ENCODE assay signal across 10 mouse cellular contexts in genomic region chr10:59241141-59241541, GRCm38 (mm10). TPM values are rescaled to one million over a fixed set of nuclear protein-coding genes. Genes with fewer than 3 reads are reported as not detected.
DNase-seq lines count a peak whose midpoint lies in the region; ATAC-seq and TF ChIP-seq lines count a peak whose summit lies in the region.
"Had no signal": no experiment of that assay in that cellular context is flagged by ENCODE, and none has a peak within 500 bp of the region (broad histone marks: within the 10 kb centered on the region; RNA-seq: fewer than 3 reads in every experiment).

No protein-coding gene starts in this region.

- no peaks in the 10 kb centered on the region for H3K27me3 ChIP-seq in forebrain, embryonic 14.5 days (replicated peaks; ENCODE audit: control insufficient read depth, insufficient read depth, low read length)
- 0 out of 2 replicates have a peak, but pooled peaks cover 8% of the 10 kb centered on the region for H3K27me3 ChIP-seq in forebrain, embryonic 12.5 days
- H3K27me3 ChIP-seq in forebrain, embryonic 15.5 days, result no peaks in the 10 kb centered on the region

- DNase-seq in forebrain, embryonic 14.5 days (ENCODE audit: low spot score), result peak; percentile 45
- DNase-seq in urinary bladder, postnatal 14 days (ENCODE audit: low spot score), result peak; percentile 90
- DNase-seq in urinary bladder, postnatal 10 days (ENCODE audit: low spot score), result no peak
- peak; percentile 58 for DNase-seq in lung, adult 2 months
- DNase-seq in thymus, postnatal 4 days, result no peak
- DNase-seq: right cerebral cortex, postnatal 14 days had no signal

- no peaks in the 10 kb centered on the region for H3K36me3 ChIP-seq in forebrain, embryonic 14.5 days (ENCODE audit: control insufficient read depth, insufficient read depth, low read length)
- no peaks in the 10 kb centered on the region for H3K36me3 ChIP-seq in forebrain, embryonic 12.5 days (replicated peaks)
- no peaks in the 10 kb centered on the region for H3K36me3 ChIP-seq in forebrain, embryonic 15.5 days

- H3K4me2 ChIP-seq in forebrain, embryonic 14.5 days (ENCODE audit: low read length), result no peak overlapping the region
- H3K4me2 ChIP-seq in forebrain, embryonic 12.5 days, result no peak overlapping the region
- H3K4me2 ChIP-seq in forebrain, embryonic 15.5 days (replicated peaks), result no peak overlapping the region

- no peak overlapping the region for H3K4me3 ChIP-seq in forebrain, embryonic 14.5 days (ENCODE audit: low read depth, low read length)
- H3K4me3 ChIP-seq in forebrain, embryonic 12.5 days (replicated peaks), result no peak overlapping the region
- H3K4me3 ChIP-seq in lung, adult 2 months (replicated peaks; ENCODE audit: extremely low read depth, low read depth, low read length), result no peak overlapping the region
- no peak overlapping the region for H3K4me3 ChIP-seq in forebrain, embryonic 15.5 days

- no peak overlapping the region for H3K27ac ChIP-seq in forebrain, embryonic 14.5 days (ENCODE audit: low read depth, low read length)
- no peak overlapping the region for H3K27ac ChIP-seq in forebrain, embryonic 12.5 days
- H3K27ac ChIP-seq in forebrain, embryonic 15.5 days (replicated peaks), result no peak overlapping the region

- no peak overlapping the region for H3K9ac ChIP-seq in forebrain, embryonic 14.5 days (ENCODE audit: low read length)
- no peak overlapping the region for H3K9ac ChIP-seq in forebrain, embryonic 12.5 days
- H3K9ac ChIP-seq in forebrain, embryonic 15.5 days (replicated peaks), result no peak overlapping the region

- TF ChIP-seq POLR2A in lung, adult 2 months (IDR thresholded peaks at IDR 0.05; ENCODE audit: borderline replicate concordance, extremely low read depth, low read depth, low read length), result no peak

- H3K9me3 ChIP-seq in forebrain, embryonic 14.5 days (replicated peaks; ENCODE audit: control insufficient read depth, low read length), result no peaks in the 10 kb centered on the region
- H3K9me3 ChIP-seq in forebrain, embryonic 12.5 days, result no peaks in the 10 kb centered on the region
- no peaks in the 10 kb centered on the region for H3K9me3 ChIP-seq in forebrain, embryonic 15.5 days

- no peak for TF ChIP-seq CTCF in lung, adult 2 months (IDR thresholded peaks at IDR 0.05; ENCODE audit: insufficient read depth, low read length)

- no peaks in the 10 kb centered on the region for H3K4me1 ChIP-seq in forebrain, embryonic 14.5 days (ENCODE audit: control insufficient read depth, insufficient read depth, low read length)
- no peaks in the 10 kb centered on the region for H3K4me1 ChIP-seq in forebrain, embryonic 12.5 days
- peaks cover 5% of the 10 kb centered on the region; the same call in 1 of the 2 replicates for H3K4me1 ChIP-seq in lung, adult 2 months (ENCODE audit: control insufficient read depth, insufficient read depth, low read length)
- H3K4me1 ChIP-seq in forebrain, embryonic 15.5 days, result no peaks in the 10 kb centered on the region

- ATAC-seq in forebrain, embryonic 14.5 days, result no peak
- no peak for ATAC-seq in forebrain, embryonic 12.5 days (ENCODE audit: low FRiP score)
- no peak for ATAC-seq in cerebellum, adult (ENCODE audit: insufficient number of reproducible peaks, low FRiP score, low TSS enrichment)
- no peak; the same call in 1 of the 2 replicates for ATAC-seq in forebrain, embryonic 15.5 days (replicated peaks)
- ATAC-seq: CD4-positive, CD25-positive, alpha-beta regulatory T cell, adult 4 months had no signal

- WGBS in forebrain, embryonic 14.5 days, result 22% methylated on average over 3 of the region's 3 CpGs
- WGBS in forebrain, embryonic 12.5 days, result 61% methylated on average over 3 of the region's 3 CpGs
- WGBS in lung, adult 2 months, result 32% methylated on average over 3 of the region's 3 CpGs
- WGBS in forebrain, embryonic 15.5 days, result 32% methylated on average over 3 of the region's 3 CpGs

RNA-seq across cellular contexts. Expression of gene Sowahc, which starts 19.4 kb away (rescaled TPM):
- 10.8 and 13.1 TPM in 2 replicates for polyA plus RNA-seq in forebrain, embryonic 14.5 days (2014; fragmentation: Nextera tagmentation; extraction: Ambion mirVana)
- 19.3 and 19.7 TPM in 2 replicates for polyA plus RNA-seq in forebrain, embryonic 12.5 days (2016; fragmentation: Nextera tagmentation; extraction: Ambion mirVana)
- polyA plus RNA-seq in lung, adult 2 months (2012; rRNA removed), result 9.3 TPM in 2 replicates
- 16.2 and 17.8 TPM in 2 replicates for polyA plus RNA-seq in forebrain, embryonic 15.5 days (2015; fragmentation: Nextera tagmentation; extraction: Ambion mirVana)

RNA-seq across cellular contexts. Expression of gene Sept10, which starts 19.5 kb away (rescaled TPM):
- 30.7 and 32.0 TPM in 2 replicates for polyA plus RNA-seq in forebrain, embryonic 14.5 days (2014; fragmentation: Nextera tagmentation; extraction: Ambion mirVana)
- 30.0 and 30.4 TPM in 2 replicates for polyA plus RNA-seq in forebrain, embryonic 12.5 days (2016; fragmentation: Nextera tagmentation; extraction: Ambion mirVana)
- polyA plus RNA-seq in lung, adult 2 months (2012; rRNA removed), result 7.0 and 9.2 TPM in 2 replicates
- 25.2 and 25.8 TPM in 2 replicates for polyA plus RNA-seq in forebrain, embryonic 15.5 days (2015; fragmentation: Nextera tagmentation; extraction: Ambion mirVana)

Comparison
In these comparisons a context has a peak if more than half of its experiments do, and no peak if none do; other contexts are left out.
1. DNase-seq: peak in forebrain, embryonic 14.5 days (single experiment), urinary bladder, postnatal 14 days (single experiment) and lung, adult 2 months (single experiment); none in urinary bladder, postnatal 10 days (single experiment) and thymus, postnatal 4 days (single experiment).